Comparison of ENCODE assay signal across 8 mouse cellular contexts in genomic region chr5:125271531-125272203, GRCm38 (mm10).
DNase-seq lines count a peak whose midpoint lies in the region; ATAC-seq and TF ChIP-seq lines count a peak whose summit lies in the region.

No protein-coding gene starts in this region.

- ATAC-seq in CD4-positive, CD25-positive, alpha-beta regulatory T cell, adult 4 months: peak; percentile 51
- no peak for ATAC-seq in embryonic facial prominence, embryonic 13.5 days (ENCODE audit: insufficient number of reproducible peaks, insufficient read depth, low FRiP score, low TSS enrichment, low read depth)
- 0 out of 2 replicates have a peak, but pooled peaks have one; percentile 20 for ATAC-seq in liver, postnatal 0 days

- H3K4me1 ChIP-seq in embryonic facial prominence, embryonic 13.5 days: peaks cover 42% of the 10 kb centered on the region
- peaks cover 15% of the 10 kb centered on the region for H3K4me1 ChIP-seq in liver, postnatal 0 days (ENCODE audit: insufficient read depth)

- H3K9ac ChIP-seq in embryonic facial prominence, embryonic 13.5 days: 0 out of 2 replicates have a peak overlapping the region, but pooled peaks have one; percentile 16
- no peak overlapping the region for H3K9ac ChIP-seq in liver, postnatal 0 days (replicated peaks)

- 13% methylated on average over 15 of the region's 15 CpGs for WGBS in embryonic facial prominence, embryonic 13.5 days
- WGBS in liver, postnatal 0 days (ENCODE audit: insufficient replicate concordance): 10% methylated on average over 15 of the region's 15 CpGs

- peak; percentile 97 for TF ChIP-seq CTCF in liver, postnatal 0 days (IDR thresholded peaks at IDR 0.05; ENCODE audit: low read depth)

- no peak overlapping the region for H3K27ac ChIP-seq in embryonic facial prominence, embryonic 13.5 days
- no peak overlapping the region for H3K27ac ChIP-seq in liver, postnatal 0 days (ENCODE audit: low read depth)

- H3K36me3 ChIP-seq in embryonic facial prominence, embryonic 13.5 days: peaks cover 3% of the 10 kb centered on the region
- peaks cover 1% of the 10 kb centered on the region for H3K36me3 ChIP-seq in liver, postnatal 0 days (replicated peaks; ENCODE audit: insufficient read depth, low read length)

- TF ChIP-seq EP300 in liver, postnatal 0 days (IDR thresholded peaks at IDR 0.05; ENCODE audit: low read depth): no peak

- peak; percentile 92 for DNase-seq in adrenal gland, postnatal 14 days
- peak; percentile 80 to 87 for DNase-seq in heart, adult 9 months (ENCODE audit: low spot score in 2 of 2)
- peak; percentile 85 to 91 for DNase-seq in kidney, postnatal 36 days
- peak; percentile 84 for DNase-seq in liver, postnatal 0 days
- DNase-seq in ovary, postnatal 14 days (ENCODE audit: low spot score): peak; percentile 90
- peak; percentile 77 for DNase-seq in thymus, postnatal 14 days

- H3K4me2 ChIP-seq in embryonic facial prominence, embryonic 13.5 days: peak overlapping the region; percentile 39
- H3K4me2 ChIP-seq in liver, postnatal 0 days (ENCODE audit: low read depth, low read length): no peak overlapping the region

- no peaks in the 10 kb centered on the region for H3K27me3 ChIP-seq in embryonic facial prominence, embryonic 13.5 days
- no peaks in the 10 kb centered on the region for H3K27me3 ChIP-seq in liver, postnatal 0 days (ENCODE audit: insufficient read depth, low read length)

- H3K9me3 ChIP-seq in embryonic facial prominence, embryonic 13.5 days: no peaks in the 10 kb centered on the region
- H3K9me3 ChIP-seq in liver, postnatal 0 days (ENCODE audit: low read length): no peaks in the 10 kb centered on the region

- H3K4me3 ChIP-seq in embryonic facial prominence, embryonic 13.5 days: no peak overlapping the region
- H3K4me3 ChIP-seq in liver, postnatal 0 days (ENCODE audit: low read depth, low read length): no peak overlapping the region
